ENCODE assay signal across 15 mouse cellular contexts in the genomic region with DNA sequence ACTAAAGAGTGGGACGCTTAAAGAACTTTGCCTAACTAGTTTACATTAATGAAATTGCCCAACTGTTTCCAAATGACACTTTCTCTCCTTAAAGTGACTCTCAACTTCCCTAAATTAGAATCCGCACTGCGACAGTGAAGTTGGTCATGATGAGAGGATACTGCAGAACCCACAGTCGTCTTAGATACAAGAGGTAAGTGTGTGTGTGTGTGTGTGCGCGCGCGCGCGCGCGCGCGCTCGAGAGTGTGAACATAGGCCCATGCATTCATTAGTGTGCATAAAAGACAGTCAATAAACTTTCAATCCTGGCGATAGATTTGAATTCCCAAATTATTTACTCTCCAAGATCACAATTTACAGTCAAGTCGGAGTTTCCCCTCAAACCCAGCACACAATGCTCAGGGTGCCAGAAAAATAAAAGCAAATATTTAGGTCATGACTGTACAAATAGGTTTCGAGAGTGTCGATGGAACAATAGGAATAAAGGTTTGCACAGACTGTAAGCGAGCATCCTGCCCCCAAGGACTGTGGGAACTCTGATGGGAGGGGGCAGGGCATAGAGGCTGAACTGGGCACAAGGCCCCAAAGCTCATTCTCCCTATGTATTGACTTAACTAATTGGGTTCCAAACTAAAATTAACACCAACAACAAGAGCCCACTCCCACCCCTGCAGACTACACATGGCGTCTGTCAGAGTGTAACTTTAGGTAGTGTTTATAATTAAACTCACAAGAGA.
DNase-seq lines count a peak whose midpoint lies in the region; ATAC-seq lines count a peak whose summit lies in the region.
"Had no signal": no experiment of that assay in that cellular context is flagged by ENCODE, and none has a peak within 500 bp of the region (broad histone marks: within the 10 kb centered on the region; RNA-seq: fewer than 3 reads in every experiment).

No protein-coding gene starts in this region.

- peak; percentile 57 for ATAC-seq in hindbrain, embryonic 11.5 days (ENCODE audit: low FRiP score)
- ATAC-seq in midbrain, embryonic 14.5 days (ENCODE audit: low FRiP score, low TSS enrichment), result no peak
- ATAC-seq in midbrain, embryonic 15.5 days (replicated peaks), result no peak
- ATAC-seq in hindbrain, embryonic 15.5 days (ENCODE audit: low FRiP score, low read depth), result 0 out of 2 replicates have a peak, but pooled peaks have one; percentile 34
- ATAC-seq in erythroblast, adult 5-6 weeks (replicated peaks; ENCODE audit: low FRiP score, poor library complexity, severe bottlenecking), result no peak
- ATAC-seq: liver, embryonic 12.5 days had no signal

- H3K36me3 ChIP-seq in hindbrain, embryonic 11.5 days (ENCODE audit: control insufficient read depth, insufficient read depth, low read length), result no peaks in the 10 kb centered on the region
- H3K36me3 ChIP-seq in hindbrain, embryonic 10.5 days, result no peaks in the 10 kb centered on the region
- H3K36me3 ChIP-seq in midbrain, embryonic 14.5 days (ENCODE audit: control insufficient read depth, insufficient read depth, low read length), result no peaks in the 10 kb centered on the region
- H3K36me3 ChIP-seq in midbrain, embryonic 15.5 days (replicated peaks), result no peaks in the 10 kb centered on the region
- H3K36me3 ChIP-seq in hindbrain, embryonic 15.5 days, result no peaks in the 10 kb centered on the region
- H3K36me3 ChIP-seq: liver, embryonic 12.5 days; lung, embryonic 15.5 days had no signal

- no peak overlapping the region for H3K27ac ChIP-seq in hindbrain, embryonic 11.5 days (ENCODE audit: low read depth, low read length)
- H3K27ac ChIP-seq in hindbrain, embryonic 10.5 days, result no peak overlapping the region
- H3K27ac ChIP-seq in midbrain, embryonic 14.5 days (replicated peaks; ENCODE audit: low read depth, low read length), result no peak overlapping the region
- no peak overlapping the region for H3K27ac ChIP-seq in midbrain, embryonic 15.5 days
- no peak overlapping the region for H3K27ac ChIP-seq in hindbrain, embryonic 15.5 days (replicated peaks)
- H3K27ac ChIP-seq: gastrocnemius, adult 2 months; heart, adult 2 months; liver, embryonic 12.5 days; lung, embryonic 15.5 days had no signal

- H3K4me3 ChIP-seq in hindbrain, embryonic 11.5 days (ENCODE audit: low read depth, low read length), result no peak overlapping the region
- H3K4me3 ChIP-seq in hindbrain, embryonic 10.5 days, result no peak overlapping the region
- no peak overlapping the region for H3K4me3 ChIP-seq in midbrain, embryonic 14.5 days (replicated peaks; ENCODE audit: low read depth, low read length)
- no peak overlapping the region for H3K4me3 ChIP-seq in midbrain, embryonic 15.5 days
- no peak overlapping the region for H3K4me3 ChIP-seq in hindbrain, embryonic 15.5 days
- H3K4me3 ChIP-seq: gastrocnemius, adult 2 months; heart, adult 2 months; liver, embryonic 12.5 days; lung, embryonic 15.5 days had no signal

- peak; percentile 38 for DNase-seq in hindbrain, embryonic 11.5 days (ENCODE audit: low spot score)
- no peak for DNase-seq in hindbrain, embryonic 10.5 days (ENCODE audit: low spot score)
- DNase-seq in midbrain, embryonic 14.5 days, result peak; percentile 42
- no peak for DNase-seq in adrenal gland, postnatal 25 days
- DNase-seq: adrenal gland, postnatal 10 days; cerebellum, adult 2 months; gastrocnemius, adult 2 months; heart, adult 2 months; left cerebral cortex, postnatal 4 days; spleen, adult 18-20 months had no signal

- whole genome bisulfite sequencing in hindbrain, embryonic 11.5 days, result 32% methylated on average over 21 of the region's 21 CpGs
- WGBS in hindbrain, embryonic 10.5 days, result 30% methylated on average over 21 of the region's 21 CpGs
- 30% methylated on average over 21 of the region's 21 CpGs for WGBS in midbrain, embryonic 14.5 days
- 21% methylated on average over 21 of the region's 21 CpGs for WGBS in midbrain, embryonic 15.5 days
- WGBS in hindbrain, embryonic 15.5 days, result 19% methylated on average over 21 of the region's 21 CpGs

- H3K4me1 ChIP-seq in hindbrain, embryonic 11.5 days (replicated peaks; ENCODE audit: control insufficient read depth, insufficient read depth, low read length), result peaks cover 2% of the 10 kb centered on the region; the same call in 1 of the 2 replicates
- H3K4me1 ChIP-seq in hindbrain, embryonic 10.5 days (replicated peaks), result peaks cover 17% of the 10 kb centered on the region
- H3K4me1 ChIP-seq in midbrain, embryonic 14.5 days (ENCODE audit: control insufficient read depth, insufficient read depth, low read length), result peaks cover 15% of the 10 kb centered on the region
- peaks cover 16% of the 10 kb centered on the region; the same call in 1 of the 2 replicates for H3K4me1 ChIP-seq in midbrain, embryonic 15.5 days
- peaks cover 19% of the 10 kb centered on the region; the same call in 1 of the 2 replicates for H3K4me1 ChIP-seq in hindbrain, embryonic 15.5 days (replicated peaks)
- H3K4me1 ChIP-seq: liver, embryonic 12.5 days had no signal

- H3K27me3 ChIP-seq in hindbrain, embryonic 11.5 days (ENCODE audit: control insufficient read depth, insufficient read depth, low read length), result 0 out of 2 replicates have a peak, but pooled peaks cover 2% of the 10 kb centered on the region
- H3K27me3 ChIP-seq in hindbrain, embryonic 10.5 days (ENCODE audit: insufficient read depth, poor library complexity, severe bottlenecking), result peaks cover 33% of the 10 kb centered on the region
- peaks cover 13% of the 10 kb centered on the region; the same call in 1 of the 2 replicates for H3K27me3 ChIP-seq in midbrain, embryonic 14.5 days (ENCODE audit: control insufficient read depth, insufficient read depth, low read length)
- peaks cover 7% of the 10 kb centered on the region for H3K27me3 ChIP-seq in midbrain, embryonic 15.5 days (replicated peaks)
- H3K27me3 ChIP-seq in hindbrain, embryonic 15.5 days, result 0 out of 2 replicates have a peak, but pooled peaks cover 10% of the 10 kb centered on the region
- H3K27me3 ChIP-seq: liver, embryonic 12.5 days; lung, embryonic 15.5 days had no signal

- H3K9ac ChIP-seq in hindbrain, embryonic 11.5 days (ENCODE audit: low read depth, low read length), result no peak overlapping the region
- no peak overlapping the region for H3K9ac ChIP-seq in midbrain, embryonic 14.5 days (replicated peaks; ENCODE audit: low read length)
- H3K9ac ChIP-seq in midbrain, embryonic 15.5 days, result no peak overlapping the region
- no peak overlapping the region for H3K9ac ChIP-seq in hindbrain, embryonic 15.5 days
- H3K9ac ChIP-seq: liver, embryonic 12.5 days; lung, embryonic 15.5 days had no signal

- H3K9me3 ChIP-seq in hindbrain, embryonic 11.5 days (ENCODE audit: control insufficient read depth, low read length), result no peaks in the 10 kb centered on the region
- H3K9me3 ChIP-seq in hindbrain, embryonic 10.5 days, result no peaks in the 10 kb centered on the region
- no peaks in the 10 kb centered on the region for H3K9me3 ChIP-seq in midbrain, embryonic 14.5 days (ENCODE audit: control insufficient read depth, low read length)
- H3K9me3 ChIP-seq in midbrain, embryonic 15.5 days, result no peaks in the 10 kb centered on the region
- H3K9me3 ChIP-seq in hindbrain, embryonic 15.5 days, result no peaks in the 10 kb centered on the region
- H3K9me3 ChIP-seq: liver, embryonic 12.5 days; lung, embryonic 15.5 days had no signal

- H3K4me2 ChIP-seq in hindbrain, embryonic 11.5 days (replicated peaks; ENCODE audit: low read depth, low read length), result no peak overlapping the region
- H3K4me2 ChIP-seq in midbrain, embryonic 14.5 days (ENCODE audit: low read length), result no peak overlapping the region
- H3K4me2 ChIP-seq in midbrain, embryonic 15.5 days, result no peak overlapping the region
- no peak overlapping the region for H3K4me2 ChIP-seq in hindbrain, embryonic 15.5 days
- H3K4me2 ChIP-seq: liver, embryonic 12.5 days; lung, embryonic 15.5 days had no signal

Comparison
In these comparisons a context has a peak if more than half of its experiments do, and no peak if none do; other contexts are left out.
1. DNase-seq: peak in hindbrain, embryonic 11.5 days (single experiment) and midbrain, embryonic 14.5 days (single experiment); none in hindbrain, embryonic 10.5 days (single experiment) and adrenal gland, postnatal 25 days (single experiment).
2. ATAC-seq: peak in hindbrain, embryonic 11.5 days (single experiment) and hindbrain, embryonic 15.5 days (single experiment); none in midbrain, embryonic 14.5 days (single experiment), midbrain, embryonic 15.5 days (single experiment) and erythroblast, adult 5-6 weeks (single experiment).